Mouse (Mus musculus): Measurements from ENCODE around the gene Tex2. TPM values are rescaled to one million over a fixed set of nuclear protein-coding genes. Genes with fewer than 3 reads are reported as not detected.
A peak's percentile ranks its signal among the peaks of the same experiment; 100 is the strongest.
"Not testable (repeated sequence)": the region's sequence is repeated elsewhere in the genome, so short reads cannot be mapped to it uniquely, and the experiment has no call there.

Gene Tex2
- polyA plus RNA-seq, 1 experiment from 2014 or later, result 12.2 TPM

DNA sequence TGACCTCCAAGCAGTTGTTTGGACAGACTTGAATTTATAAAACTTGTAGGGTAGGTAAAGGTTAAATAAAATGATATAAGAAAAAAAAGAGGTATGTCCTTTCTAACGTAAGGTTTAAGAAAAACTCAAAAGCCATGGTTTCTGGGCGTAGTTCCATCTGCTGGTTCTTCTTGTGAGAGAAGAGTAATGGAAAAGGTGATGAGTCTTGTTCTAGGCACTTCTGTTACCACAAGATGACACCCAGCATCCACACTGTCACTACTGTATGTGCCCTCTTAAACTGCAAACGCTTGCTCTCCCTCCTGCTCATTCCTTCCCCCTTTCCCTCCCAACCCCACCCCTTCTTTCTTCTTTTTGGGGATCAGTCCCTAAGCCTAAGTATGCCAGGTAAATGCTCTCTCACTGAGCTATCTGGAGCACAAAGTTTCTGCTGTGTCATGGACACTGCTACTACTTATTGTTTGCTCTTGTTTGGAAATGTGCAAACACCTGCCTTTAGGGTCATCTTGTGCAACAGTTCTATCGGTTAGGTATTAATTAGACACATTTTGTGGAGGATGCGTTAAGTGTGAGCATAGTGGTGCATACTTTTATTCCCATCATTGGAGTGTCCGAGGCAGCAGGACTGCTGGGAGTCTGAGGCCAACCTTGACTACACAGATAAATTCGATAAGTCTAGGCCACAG lies 120.1 kb downstream of the Tex2 start:
- H3K4me2 ChIP-seq (ENCODE audit: low read depth, low read length), result no peak overlapping the region
- H3K9me3 ChIP-seq (replicated peaks; ENCODE audit: control insufficient read depth, low read length), result no peaks in the 10 kb centered on the region
- 54% methylated on average over 7 of the region's 7 CpGs for WGBS (ENCODE audit: insufficient replicate concordance)
- H3K27ac ChIP-seq (ENCODE audit: low read length), result peak overlapping the region; percentile 20; the same call in 1 of the 2 replicates
- peak; percentile 77 for ATAC-seq (ENCODE audit: low read depth)
- H3K36me3 ChIP-seq (ENCODE audit: control insufficient read depth, insufficient read depth), result no peaks in the 10 kb centered on the region
- H3K4me1 ChIP-seq (ENCODE audit: control insufficient read depth, low read depth, low read length), result peaks cover 9% of the 10 kb centered on the region
- H3K27me3 ChIP-seq (ENCODE audit: control insufficient read depth, insufficient read depth, low read depth, low read length), result no peaks in the 10 kb centered on the region
- no peak overlapping the region for H3K4me3 ChIP-seq (ENCODE audit: low read depth, low read length)
- no peak overlapping the region for H3K9ac ChIP-seq (ENCODE audit: low read depth, low read length)

- no peak overlapping the region for H3K27ac ChIP-seq (ENCODE audit: low read length)
Observed at GRCm38 (mm10) chr11:106491393-106491792, 121.8 kb downstream of the Tex2 start.

DNA sequence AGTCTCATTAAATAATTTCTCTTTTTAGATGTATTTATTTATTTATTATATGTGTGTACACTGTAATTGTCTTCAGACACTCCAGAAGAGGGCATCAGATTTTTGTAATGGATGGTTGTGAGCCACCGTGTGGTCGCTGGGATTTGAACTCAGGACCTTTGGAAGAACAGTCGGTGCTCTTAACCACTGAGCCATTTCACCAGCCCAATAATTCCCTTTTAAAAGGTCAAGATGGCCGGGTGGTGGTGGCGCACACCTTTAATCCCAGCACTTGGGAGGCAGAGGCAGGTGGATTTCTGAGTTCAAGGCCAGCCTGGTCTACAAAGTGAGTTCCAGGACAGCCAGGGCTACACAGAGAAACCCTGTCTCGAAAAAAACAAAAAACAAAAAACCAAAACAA lies 122.6 kb downstream of the Tex2 start:
- not testable (repeated sequence) for H3K9me3 ChIP-seq (replicated peaks; ENCODE audit: control insufficient read depth, low read length); H3K9ac ChIP-seq (ENCODE audit: low read depth, low read length); H3K27ac ChIP-seq (ENCODE audit: low read length); H3K4me2 ChIP-seq (ENCODE audit: low read depth, low read length); H3K27me3 ChIP-seq (ENCODE audit: control insufficient read depth, insufficient read depth, low read depth, low read length); ATAC-seq (ENCODE audit: low read depth); H3K36me3 ChIP-seq (ENCODE audit: control insufficient read depth, insufficient read depth); H3K4me3 ChIP-seq (ENCODE audit: low read depth, low read length)
- 67% methylated on average over 6 of the region's 6 CpGs for WGBS (ENCODE audit: insufficient replicate concordance)
- peaks cover 13% of the 10 kb centered on the region for H3K4me1 ChIP-seq (ENCODE audit: control insufficient read depth, low read depth, low read length)

More at GRCm38 (mm10) chr11:106491393-106491792, 121.8 kb downstream of the Tex2 start:
- Histone ChIP-seq H3K4me2 (ENCODE audit: low read depth, low read length) (no peak overlapping the region), H3K9me3 (replicated peaks; ENCODE audit: control insufficient read depth, low read length) (no peaks in the 10 kb centered on the region), H3K4me3 (ENCODE audit: low read depth, low read length) (no peak overlapping the region), H3K4me1 (ENCODE audit: control insufficient read depth, low read depth, low read length) (peaks cover 12% of the 10 kb centered on the region), H3K27me3 (ENCODE audit: control insufficient read depth, insufficient read depth, low read depth, low read length) (no peaks in the 10 kb centered on the region), H3K9ac (ENCODE audit: low read depth, low read length) (no peak overlapping the region), H3K36me3 (ENCODE audit: control insufficient read depth, insufficient read depth) (no peaks in the 10 kb centered on the region)
- no peak for ATAC-seq (ENCODE audit: low read depth)
- WGBS (ENCODE audit: insufficient replicate concordance), result 0% methylated on average over 3 of the region's 3 CpGs

- WGBS (ENCODE audit: insufficient replicate concordance), result 61% methylated on average over 10 of the region's 10 CpGs
Observed at GRCm38 (mm10) chr11:106490057-106490456, 123.2 kb downstream of the Tex2 start.

DNA sequence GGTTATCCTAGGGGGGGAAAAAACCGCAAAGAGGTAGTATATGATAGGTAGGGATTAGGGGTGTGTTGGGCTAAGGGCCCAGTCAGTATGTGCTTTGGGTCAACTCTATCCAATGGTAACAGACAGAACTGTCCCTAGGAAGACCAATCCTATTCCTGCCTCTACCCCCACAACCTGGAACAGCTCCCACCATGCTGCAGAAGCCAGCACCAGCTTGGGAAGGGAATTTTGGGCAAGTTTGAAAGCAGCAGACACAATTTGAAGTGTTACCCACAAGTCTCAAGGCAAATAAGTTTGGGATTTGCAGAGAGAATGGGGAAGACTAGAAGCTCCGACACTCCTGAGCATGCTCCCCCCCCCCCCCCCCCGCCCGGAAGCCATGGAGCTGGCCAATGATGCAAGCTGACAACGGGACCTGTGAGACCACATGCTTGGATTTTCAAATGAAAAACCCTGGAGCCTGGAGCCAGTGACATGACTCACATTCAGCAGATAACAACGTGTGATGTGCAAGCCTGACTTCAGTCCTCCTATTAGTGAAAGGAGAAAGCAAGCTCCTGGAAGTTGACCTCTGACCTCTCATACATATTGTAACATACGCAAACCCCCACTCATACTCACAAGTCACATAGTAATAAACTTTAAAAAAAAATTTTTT lies 124.1 kb downstream of the Tex2 start:
- H3K27ac ChIP-seq (ENCODE audit: low read length), result no peak overlapping the region
- no peak for ATAC-seq (ENCODE audit: low read depth)
- 43% methylated on average over 7 of the region's 7 CpGs for WGBS (ENCODE audit: insufficient replicate concordance)

More at GRCm38 (mm10) chr11:106490057-106490456, 123.2 kb downstream of the Tex2 start:
- no peak overlapping the region for H3K9ac ChIP-seq (ENCODE audit: low read depth, low read length)
- peaks cover 17% of the 10 kb centered on the region for H3K4me1 ChIP-seq (ENCODE audit: control insufficient read depth, low read depth, low read length)
- H3K9me3 ChIP-seq (replicated peaks; ENCODE audit: control insufficient read depth, low read length), result no peaks in the 10 kb centered on the region
- H3K27me3 ChIP-seq (ENCODE audit: control insufficient read depth, insufficient read depth, low read depth, low read length), result no peaks in the 10 kb centered on the region
- H3K4me2 ChIP-seq (ENCODE audit: low read depth, low read length), result no peak overlapping the region
- H3K36me3 ChIP-seq (ENCODE audit: control insufficient read depth, insufficient read depth), result no peaks in the 10 kb centered on the region
- no peak overlapping the region for H3K4me3 ChIP-seq (ENCODE audit: low read depth, low read length)
- ATAC-seq (ENCODE audit: low read depth), result no peak
- no peak overlapping the region for H3K27ac ChIP-seq (ENCODE audit: low read length)

GRCm38 (mm10) chr11:106488126-106488561 lies 125.1 kb downstream of the Tex2 start:
- Histone ChIP-seq H3K9ac (ENCODE audit: low read depth, low read length) (peak overlapping the region; percentile 45; the same call in 1 of the 2 replicates), H3K27ac (ENCODE audit: low read length) (peak overlapping the region; percentile 62), H3K4me1 (ENCODE audit: control insufficient read depth, low read depth, low read length) (peaks cover 14% of the 10 kb centered on the region), H3K4me2 (ENCODE audit: low read depth, low read length) (peak overlapping the region; percentile 84), H3K4me3 (ENCODE audit: low read depth, low read length) (peak overlapping the region; percentile 95), H3K27me3 (ENCODE audit: control insufficient read depth, insufficient read depth, low read depth, low read length) (no peaks in the 10 kb centered on the region), H3K36me3 (ENCODE audit: control insufficient read depth, insufficient read depth) (no peaks in the 10 kb centered on the region), H3K9me3 (replicated peaks; ENCODE audit: control insufficient read depth, low read length) (no peaks in the 10 kb centered on the region)
- WGBS (ENCODE audit: insufficient replicate concordance), result 13% methylated on average over 17 of the region's 17 CpGs
- ATAC-seq (ENCODE audit: low read depth), result peak; percentile 12; the same call in 1 of the 2 replicates

More for the DNA sequence above, 124.1 kb downstream of the Tex2 start:
- H3K27me3 ChIP-seq (ENCODE audit: control insufficient read depth, insufficient read depth, low read depth, low read length), result no peaks in the 10 kb centered on the region
- peaks cover 16% of the 10 kb centered on the region for H3K4me1 ChIP-seq (ENCODE audit: control insufficient read depth, low read depth, low read length)
- H3K9ac ChIP-seq (ENCODE audit: low read depth, low read length), result no peak overlapping the region
- H3K4me2 ChIP-seq (ENCODE audit: low read depth, low read length), result no peak overlapping the region
- H3K36me3 ChIP-seq (ENCODE audit: control insufficient read depth, insufficient read depth), result no peaks in the 10 kb centered on the region
- no peak overlapping the region for H3K4me3 ChIP-seq (ENCODE audit: low read depth, low read length)
- no peaks in the 10 kb centered on the region for H3K9me3 ChIP-seq (replicated peaks; ENCODE audit: control insufficient read depth, low read length)

GRCm38 (mm10) chr11:106487733-106488115 lies 125.5 kb downstream of the Tex2 start, which contains the start of gene Ern1:
Gene Ern1, minus strand, starts transcription at chr11:106487852.
- Histone ChIP-seq H3K27me3 (ENCODE audit: control insufficient read depth, insufficient read depth, low read depth, low read length) (no peaks in the 10 kb centered on the region), H3K9ac (ENCODE audit: low read depth, low read length) (peak within 1 kb of the TSS; percentile 96), H3K4me3 (ENCODE audit: low read depth, low read length) (peak within 1 kb of the TSS; percentile 95), H3K27ac (ENCODE audit: low read length) (peak within 1 kb of the TSS; percentile 92), H3K36me3 (ENCODE audit: control insufficient read depth, insufficient read depth) (no peaks in the 10 kb centered on the region), H3K9me3 (replicated peaks; ENCODE audit: control insufficient read depth, low read length) (no peaks in the 10 kb centered on the region), H3K4me2 (ENCODE audit: low read depth, low read length) (peak within 1 kb of the TSS; percentile 84), H3K4me1 (ENCODE audit: control insufficient read depth, low read depth, low read length) (peaks cover 16% of the 10 kb centered on the region)
- ATAC-seq (ENCODE audit: low read depth), result peak; percentile 95
- WGBS (ENCODE audit: insufficient replicate concordance), result under 1% methylated on average over 26 of the region's 28 CpGs

GRCm38 (mm10) chr11:106486866-106487732 lies 126.1 kb downstream of the Tex2 start:
- Histone ChIP-seq H3K27ac (ENCODE audit: low read length) (peak overlapping the region; percentile 92), H3K4me1 (ENCODE audit: control insufficient read depth, low read depth, low read length) (peaks cover 19% of the 10 kb centered on the region), H3K36me3 (ENCODE audit: control insufficient read depth, insufficient read depth) (no peaks in the 10 kb centered on the region), H3K4me3 (ENCODE audit: low read depth, low read length) (peak overlapping the region; percentile 95), H3K9ac (ENCODE audit: low read depth, low read length) (peak overlapping the region; percentile 96), H3K9me3 (replicated peaks; ENCODE audit: control insufficient read depth, low read length) (no peaks in the 10 kb centered on the region), H3K4me2 (ENCODE audit: low read depth, low read length) (peak overlapping the region; percentile 84), H3K27me3 (ENCODE audit: control insufficient read depth, insufficient read depth, low read depth, low read length) (no peaks in the 10 kb centered on the region)
- under 1% methylated on average over 69 of the region's 86 CpGs for WGBS (ENCODE audit: insufficient replicate concordance)
- peak; percentile 54 for ATAC-seq (ENCODE audit: low read depth)
